Mouse (Mus musculus) heart, adult 2 months (tissue): ENCODE measurements around the gene Ube2v1. TPM values are rescaled to one million over a fixed set of nuclear protein-coding genes. Genes with fewer than 3 reads are reported as not detected.
A peak's percentile ranks its signal among the peaks of the same experiment; 100 is the strongest.

Experiments
- DNase-seq, 2 experiments: peaks; one replicate each; pipeline ENCODE4 v3.0.0; 2021
- H3K27ac ChIP-seq: fragments of 200-600 bp; 2 replicates; pipeline ENCODE4 v1.8.1; 2022
- H3K27me3 ChIP-seq: fragments of 200-500 bp; 2 replicates; pipeline ENCODE4 v1.6.1; 2012; ENCODE audit warnings: mild to moderate bottlenecking, low read length, inconsistent platforms, mixed read lengths; ENCODE audit not compliant: control insufficient read depth, insufficient read depth
- H3K36me3 ChIP-seq: fragments of 200-500 bp; 2 replicates; pipeline ENCODE4 v1.6.1; 2012; ENCODE audit warnings: low read length, inconsistent platforms; ENCODE audit not compliant: control insufficient read depth, insufficient read depth
- H3K4me1 ChIP-seq: fragments of 200-500 bp; 2 replicates; pipeline ENCODE4 v1.6.1; 2011; ENCODE audit warnings: low read length; ENCODE audit not compliant: control insufficient read depth, insufficient read depth
- H3K4me3 ChIP-seq: fragments of 200-600 bp; 2 replicates; pipeline ENCODE4 v1.8.1; 2022
- H3K79me2 ChIP-seq: fragments of 200-500 bp; replicated peaks from 2 replicates; pipeline ENCODE4 v1.6.1; 2012; ENCODE audit warnings: mild to moderate bottlenecking, inconsistent platforms, low read length, moderate library complexity, mixed read lengths; ENCODE audit not compliant: control insufficient read depth, insufficient read depth
- H3K9ac ChIP-seq: fragments of 200-500 bp; 2 replicates; pipeline ENCODE4 v1.6.1; 2012; ENCODE audit warnings: low read depth, mild to moderate bottlenecking, control low read depth, inconsistent platforms, low read length, mixed read lengths
- CTCF ChIP-seq: fragments of 200-600 bp; IDR thresholded peaks from 2 replicates; pipeline ENCODE4 v1.8.1; 2022; ENCODE audit warnings: antibody characterized with exemption, mild to moderate bottlenecking, moderate library complexity
- EP300 ChIP-seq: fragments of 200-500 bp; IDR thresholded peaks from 2 replicates; pipeline ENCODE4 v1.6.1; 2011; ENCODE audit warnings: low read depth, low read length, control low read depth; ENCODE audit not compliant: insufficient read depth
- POLR2A ChIP-seq: fragments of 200-500 bp; IDR thresholded peaks from 2 replicates; pipeline ENCODE4 v1.6.1; 2011; ENCODE audit warnings: mild to moderate bottlenecking, low read depth, low read length, control low read depth; ENCODE audit not compliant: insufficient read depth
- WGBS: fragments of 180-500 bp; shearing (Covaris S2); methylation state at CpG from one replicate; pipeline ENCODE4 v1.1.7; 2018; 5-methylcytosine and 5-hydroxymethylcytosine counted together
- intact Hi-C: fragments of 180-260 bp; cut with DNase I; formaldehyde crosslinking; loops from one replicate; pipeline ENCODE4 v1.15.1; 2025
- polyA plus RNA-seq: library from polyadenylated mRNA; depleted of rRNA; stranded (reverse); fragments of >200 nt; gene quantifications from 2 replicates; pipeline ENCODE4 v1.2.3, GENCODE M21; 2012
- total RNA-seq, 2 experiments: library from RNA; stranded (reverse); gene quantifications; 2 replicates each; pipeline ENCODE4 v1.2.3; 2021

Gene Ube2v1
- total and polyA plus RNA-seq, 3 experiments: 101 to 121 (median 118) TPM

DNA sequence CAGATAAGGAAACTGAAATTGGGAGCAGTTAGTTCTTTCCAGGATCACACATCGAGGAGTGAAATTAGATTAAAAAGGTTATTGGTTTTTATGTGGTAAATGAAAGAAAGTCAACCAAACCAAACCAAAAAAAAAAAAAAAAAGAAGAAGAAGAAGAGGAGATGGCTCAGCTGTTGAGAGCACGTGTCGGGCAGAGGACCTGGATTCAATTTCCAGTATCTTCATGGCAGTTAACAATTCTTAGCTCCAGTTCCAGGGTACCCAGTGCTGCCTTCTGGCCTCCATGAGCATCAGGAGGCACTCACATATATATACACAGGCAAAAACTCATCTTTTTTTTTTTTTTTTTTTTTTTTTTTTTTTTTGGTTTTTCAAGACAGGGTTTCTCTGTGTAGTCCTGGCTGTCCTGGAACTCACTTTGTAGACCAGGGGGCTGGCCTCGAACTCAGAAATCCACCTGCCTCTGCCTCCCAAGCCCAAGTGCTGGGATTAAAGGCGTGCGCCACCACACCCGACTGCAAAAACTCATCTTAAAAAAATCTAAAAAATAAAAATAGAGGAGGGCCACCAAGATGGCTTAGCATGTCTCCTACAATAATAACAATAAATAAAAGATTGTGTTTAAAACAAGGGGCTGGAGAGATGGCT, 3.1 kb upstream of the Ube2v1 start:
- 67% methylated on average over 7 of the region's 7 CpGs for WGBS
- Histone ChIP-seq H3K79me2 (peaks cover 4% of the 10 kb centered on the region), H3K36me3 (no peaks in the 10 kb centered on the region), H3K4me3 (peak overlapping the region; percentile 50), H3K27ac (peak overlapping the region; percentile 85), H3K27me3 (no peaks in the 10 kb centered on the region), H3K9ac (no peak overlapping the region), H3K4me1 (peaks cover 17% of the 10 kb centered on the region)
- intact Hi-C loops: no loop called here
- no peak for TF ChIP-seq CTCF
- TF ChIP-seq POLR2A: no peak
- TF ChIP-seq EP300: no peak
- no peak for DNase-seq

DNA sequence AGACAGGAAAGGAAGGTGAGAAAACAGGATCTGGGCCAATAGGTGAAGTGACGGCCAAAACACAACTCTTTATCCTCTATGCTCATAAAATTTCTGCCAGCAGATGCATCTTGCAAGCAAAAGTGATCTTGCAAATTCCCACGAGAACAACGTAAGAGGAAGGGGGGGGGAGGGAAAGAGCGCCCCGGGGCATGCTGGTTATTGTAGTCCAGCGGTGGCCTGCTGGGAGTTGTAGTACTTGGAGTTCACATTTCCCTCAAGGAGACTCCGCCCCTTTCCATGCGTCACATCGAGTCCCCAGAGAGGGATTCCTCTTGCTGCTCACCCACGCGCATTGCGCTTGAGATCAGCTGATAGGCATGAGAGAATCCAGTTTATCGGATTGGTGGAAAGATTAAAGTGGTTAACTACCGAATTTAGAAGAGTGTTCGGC, 2.5 kb upstream of the Ube2v1 start:
- H3K79me2 ChIP-seq: peaks cover 4% of the 10 kb centered on the region
- peak overlapping the region; percentile 50 for H3K4me3 ChIP-seq
- intact Hi-C loops: no loop called here
- DNase-seq: peak; percentile 93 to 95
- H3K9ac ChIP-seq: peak overlapping the region; percentile 53; the same call in 1 of the 2 replicates
- WGBS: 2% methylated on average over 15 of the region's 15 CpGs
- peak; percentile 66 for TF ChIP-seq POLR2A
- no peak for TF ChIP-seq CTCF
- TF ChIP-seq EP300: peak; percentile 83; the same call in 1 of the 2 replicates
- H3K36me3 ChIP-seq: no peaks in the 10 kb centered on the region
- H3K27ac ChIP-seq: peak overlapping the region; percentile 85
- H3K27me3 ChIP-seq: no peaks in the 10 kb centered on the region
- H3K4me1 ChIP-seq: peaks cover 23% of the 10 kb centered on the region

DNA sequence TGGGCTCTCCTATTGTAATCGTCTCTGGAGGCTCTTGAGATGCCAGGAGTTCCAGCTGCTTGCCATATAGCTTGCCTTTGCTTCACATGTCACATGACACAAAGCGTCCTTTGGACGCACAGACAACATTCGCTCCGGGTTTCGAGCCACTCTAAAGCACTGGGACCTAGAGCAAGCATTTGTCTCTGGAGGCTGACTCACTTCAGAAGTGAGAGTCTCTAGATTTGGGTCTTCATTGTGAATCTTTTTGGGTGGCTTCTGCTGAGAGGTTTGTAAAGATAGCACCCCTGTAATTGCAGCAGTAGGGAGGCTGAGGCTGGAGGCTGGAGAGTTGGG, 1.6 kb upstream of the Ube2v1 start:
- peaks cover 30% of the 10 kb centered on the region for H3K4me1 ChIP-seq
- H3K79me2 ChIP-seq: peaks cover 4% of the 10 kb centered on the region
- DNase-seq: no peak
- no peak overlapping the region for H3K9ac ChIP-seq
- H3K27me3 ChIP-seq: no peaks in the 10 kb centered on the region
- H3K27ac ChIP-seq: no peak overlapping the region
- no peaks in the 10 kb centered on the region for H3K36me3 ChIP-seq
- 76% methylated on average over 6 of the region's 6 CpGs for WGBS
- TF ChIP-seq POLR2A (no peak), EP300 (no peak), CTCF (no peak)
- intact Hi-C loops: no loop called here
- H3K4me3 ChIP-seq: no peak overlapping the region

DNA sequence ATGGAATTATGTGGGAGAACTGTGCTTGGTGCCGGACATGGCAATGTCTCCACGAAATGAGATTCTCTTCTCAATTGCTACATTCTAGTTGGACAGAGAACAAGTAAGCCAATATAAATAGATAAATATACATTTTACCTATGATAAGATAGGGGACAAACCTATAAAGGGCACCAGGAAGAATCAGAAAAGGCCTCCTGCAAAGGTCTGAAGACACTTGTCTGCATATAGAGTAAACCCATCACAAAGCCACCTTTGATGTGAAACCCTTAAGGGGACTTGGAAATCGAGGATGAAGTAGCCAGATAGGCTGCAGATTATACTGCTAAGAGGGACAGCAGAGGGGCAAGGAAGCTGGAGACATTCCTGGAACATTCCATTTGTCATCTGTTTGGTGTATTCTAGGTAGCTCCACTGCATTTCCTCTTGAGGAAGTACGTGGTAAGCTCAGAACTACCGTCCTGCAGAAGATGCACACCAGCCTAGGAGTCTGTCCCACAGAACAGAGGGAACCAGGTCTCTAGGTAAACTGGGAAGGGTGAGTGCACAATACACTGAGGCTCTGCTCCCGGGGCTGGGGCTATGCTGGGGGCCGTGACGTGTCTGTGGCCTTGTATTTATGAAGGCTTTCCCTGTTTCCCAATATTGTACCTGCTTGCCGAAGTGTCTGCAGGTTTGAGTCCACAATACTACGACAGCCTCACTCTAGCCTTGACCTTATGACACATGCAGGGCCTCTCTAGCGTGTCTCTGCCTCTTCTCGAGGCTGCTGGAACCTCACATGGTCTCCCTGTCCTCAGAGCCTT, 1.0 kb upstream of the Ube2v1 start:
- Histone ChIP-seq H3K27ac (peak overlapping the region; percentile 99), H3K79me2 (peaks cover 7% of the 10 kb centered on the region), H3K4me3 (peak overlapping the region; percentile 95), H3K36me3 (no peaks in the 10 kb centered on the region), H3K27me3 (no peaks in the 10 kb centered on the region), H3K4me1 (peaks cover 34% of the 10 kb centered on the region), H3K9ac (peak overlapping the region; percentile 68; the same call in 1 of the 2 replicates)
- intact Hi-C loops: no loop called here
- no peak for DNase-seq
- 61% methylated on average over 12 of the region's 12 CpGs for whole genome bisulfite sequencing
- TF ChIP-seq POLR2A (no peak), CTCF (no peak), EP300 (no peak)

DNA sequence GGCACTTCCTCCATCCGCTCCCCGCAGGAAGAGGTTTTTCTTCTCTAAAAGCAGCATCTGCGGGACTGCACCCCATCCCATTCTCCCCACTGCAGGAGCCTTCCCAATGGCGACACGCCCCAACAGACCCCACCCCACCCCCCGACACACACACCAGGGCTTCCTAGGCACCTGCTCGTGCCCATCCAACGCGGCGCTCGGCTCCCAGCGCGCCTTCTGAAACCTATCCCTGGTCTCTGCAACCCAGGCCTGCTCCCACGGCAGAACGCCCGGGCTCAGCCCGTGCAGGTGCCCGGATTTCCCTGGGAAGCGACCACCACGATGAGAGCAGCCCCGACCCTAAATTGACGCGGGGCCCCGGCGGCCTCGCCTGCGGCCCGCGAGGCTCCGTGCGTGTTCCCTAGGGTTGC, 709 bp downstream of the Ube2v1 start:
- H3K79me2 ChIP-seq: peaks cover 13% of the 10 kb centered on the region
- peak overlapping the region; percentile 99 for H3K27ac ChIP-seq
- H3K4me1 ChIP-seq: peaks cover 34% of the 10 kb centered on the region
- WGBS: 0% methylated on average over 31 of the region's 31 CpGs
- intact Hi-C loops: no loop called here
- no peaks in the 10 kb centered on the region for H3K27me3 ChIP-seq
- no peaks in the 10 kb centered on the region for H3K36me3 ChIP-seq
- no peak for TF ChIP-seq EP300
- no peak for TF ChIP-seq POLR2A
- TF ChIP-seq CTCF: no peak
- H3K9ac ChIP-seq: peak overlapping the region; percentile 93
- no peak for DNase-seq
- H3K4me3 ChIP-seq: peak overlapping the region; percentile 95

DNA sequence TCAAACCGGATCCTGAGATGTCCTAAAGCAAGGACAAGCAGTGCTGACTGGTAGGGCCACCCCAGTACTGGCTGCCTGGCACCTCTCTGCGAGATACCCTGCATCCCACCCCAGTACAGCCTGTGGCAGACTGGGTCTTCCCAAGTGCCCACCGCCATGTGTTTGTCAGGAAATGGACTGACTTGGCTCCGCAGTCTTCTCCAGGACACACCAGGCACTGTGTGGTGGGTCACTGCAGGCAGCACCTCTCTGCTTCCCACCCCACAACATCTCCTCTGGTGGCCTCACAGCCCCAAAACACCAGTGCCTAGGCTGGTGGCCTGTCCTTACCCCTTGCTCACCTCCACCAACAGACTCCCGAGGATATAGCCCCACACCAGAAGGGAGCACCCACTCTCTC, 1.5 kb downstream of the Ube2v1 start:
- Histone ChIP-seq H3K27me3 (no peaks in the 10 kb centered on the region), H3K4me1 (peaks cover 38% of the 10 kb centered on the region), H3K4me3 (peak overlapping the region; percentile 95; the same call in 1 of the 2 replicates), H3K9ac (peak overlapping the region; percentile 93), H3K36me3 (no peaks in the 10 kb centered on the region), H3K79me2 (peaks cover 13% of the 10 kb centered on the region), H3K27ac (peak overlapping the region; percentile 99; the same call in 1 of the 2 replicates)
- no peak for DNase-seq
- intact Hi-C loops: no loop called here
- 30% methylated on average over 5 of the region's 5 CpGs for WGBS
- no peak for TF ChIP-seq POLR2A
- no peak for TF ChIP-seq CTCF
- TF ChIP-seq EP300: no peak
